Mouse (Mus musculus): ENCODE measurements around the gene Ralb. TPM values are rescaled to one million over a fixed set of nuclear protein-coding genes. Genes with fewer than 3 reads are reported as not detected.

Gene Ralb
- 10.0 TPM for polyA plus RNA-seq (2015; fragmentation: Illumina TruSeq; extraction: RNeasy Lipid Tissue Mini Kit (QIAGEN cat#74804); ENCODE audit: insufficient read depth, low read depth, low replicate concordance)

GRCm38 (mm10) chr1:119504260-119505062 lies at the start of gene Ralb:
Gene Ralb, minus strand, starts transcription at chr1:119504794.

GRCm38 (mm10) chr1:119525689-119526591 lies 21.3 kb upstream of the Ralb start, which contains the start of gene Tmem185b:
Gene Tmem185b, plus strand, starts transcription at chr1:119526160.

DNA sequence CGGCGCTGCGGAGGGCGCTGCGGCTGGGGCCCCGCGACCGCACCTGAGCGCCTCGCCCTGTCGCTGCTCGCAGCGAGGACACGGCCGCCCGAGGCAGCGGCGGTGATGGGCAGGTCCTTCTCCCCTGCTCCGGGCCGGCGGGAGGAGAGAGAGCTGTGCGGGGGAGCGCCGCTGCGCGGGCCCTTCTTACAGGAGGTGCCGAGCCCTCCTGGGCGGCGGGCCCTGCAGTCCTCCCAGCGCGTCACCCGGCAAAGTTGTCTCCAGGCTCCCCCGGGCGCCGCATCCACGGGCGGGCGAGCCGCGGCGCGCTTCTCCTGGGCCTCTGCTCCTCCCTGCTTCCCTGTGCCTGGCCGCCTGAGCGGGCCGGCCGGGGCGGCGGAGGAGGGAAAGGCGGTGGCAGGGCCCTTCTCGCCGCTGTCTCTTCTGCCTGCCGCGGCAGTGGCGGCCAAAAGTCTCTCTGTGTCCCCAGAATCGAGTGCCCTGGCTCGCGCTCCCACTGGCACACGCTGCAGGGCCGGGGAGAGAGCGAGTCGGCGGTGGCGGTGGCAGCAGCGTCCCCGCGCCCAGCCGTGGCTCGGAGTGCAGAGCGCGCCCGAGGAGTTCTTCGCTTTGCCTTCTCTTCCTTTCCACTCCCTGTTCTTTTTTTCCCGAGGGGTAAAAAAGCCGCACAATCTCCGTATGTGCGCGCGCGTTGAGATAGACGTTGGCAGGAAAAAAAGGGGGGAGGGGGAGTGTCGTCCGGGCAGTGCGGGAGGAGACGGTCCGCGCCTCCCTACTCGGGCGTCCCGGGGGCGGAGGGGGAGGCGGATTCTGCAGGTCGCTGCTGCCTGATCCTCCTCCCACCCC lies 82.8 kb downstream of the Ralb start, which contains the start of gene Inhbb:
TSS of gene Inhbb (minus strand) at position 673 of the 846 bp plus-strand sequence.

Other genes with a start within 250 kb of the Ralb start
- 3.0 TPM for gene Inhbb, start 82.5 kb downstream of the Ralb start, polyA plus RNA-seq (2015; fragmentation: Illumina TruSeq; extraction: RNeasy Lipid Tissue Mini Kit (QIAGEN cat#74804); ENCODE audit: insufficient read depth, low read depth, low replicate concordance)
- gene Tmem185b, start 21.4 kb upstream of the Ralb start, polyA plus RNA-seq (2015; fragmentation: Illumina TruSeq; extraction: RNeasy Lipid Tissue Mini Kit (QIAGEN cat#74804); ENCODE audit: insufficient read depth, low read depth, low replicate concordance) = 4.4 TPM
- gene Epb41l5, start 144.2 kb upstream of the Ralb start, polyA plus RNA-seq (2015; fragmentation: Illumina TruSeq; extraction: RNeasy Lipid Tissue Mini Kit (QIAGEN cat#74804); ENCODE audit: insufficient read depth, low read depth, low replicate concordance) = 3.1 TPM

Data from pancreas, adult 10 weeks (tissue).